Mouse (Mus musculus): ENCODE results near the gene Capn2.

Capn2 gene

DNA sequence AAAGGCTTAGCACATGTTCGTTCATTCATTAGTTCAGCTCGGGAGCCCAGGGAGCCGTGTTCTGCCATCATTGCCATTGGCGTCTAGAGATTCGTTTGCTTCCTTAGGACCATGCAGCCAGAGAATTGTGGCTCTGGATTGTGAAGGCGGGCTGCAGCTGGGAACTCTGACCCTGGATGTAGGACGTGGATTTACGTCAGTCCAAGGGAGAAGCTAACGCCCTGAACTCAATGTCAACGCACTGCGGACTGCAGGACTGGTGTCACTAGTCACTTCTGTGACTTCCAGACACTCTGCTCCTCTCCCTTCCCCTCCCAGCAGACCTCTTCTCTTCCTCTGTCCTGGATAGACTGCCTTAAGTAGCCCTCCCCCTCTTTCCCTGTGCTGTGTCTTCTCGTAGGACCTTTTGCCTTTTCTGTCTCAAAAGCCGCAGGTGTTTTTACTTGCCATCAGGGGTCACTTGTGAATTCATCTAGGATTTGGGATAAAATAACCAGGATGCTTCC is 9.9 kb upstream of the Capn2 start:
- in situ Hi-C loops (cut with MboI, MseI) = loop anchor here (10.0 to 25.0 kb wide), 2 partner anchors 383 to 640 kb away; no protein-coding TSS in a partner anchor

DNA sequence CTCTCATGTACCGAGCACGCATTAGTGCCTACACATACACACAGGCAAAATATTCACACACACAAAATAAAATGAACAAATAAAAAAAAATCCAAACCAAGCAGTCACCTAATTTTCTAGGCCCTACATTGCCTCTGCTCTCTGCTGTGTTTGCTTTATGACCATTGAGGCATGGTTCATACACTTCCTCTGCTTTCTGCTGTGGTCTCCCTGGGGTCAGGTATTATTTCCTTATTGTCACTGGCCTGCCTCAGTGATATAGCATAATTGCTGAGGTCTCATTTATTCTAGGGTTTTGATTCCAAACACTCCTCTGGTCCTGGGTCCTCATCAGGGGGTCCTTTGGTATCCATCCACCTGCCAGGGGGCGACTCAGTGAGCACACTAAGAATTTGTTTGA is 8.2 kb upstream of the Capn2 start:
- in situ Hi-C loops (cut with MboI, MseI) = loop anchor here (10.0 to 25.0 kb wide), 2 partner anchors 381 to 638 kb away; no protein-coding TSS in a partner anchor

DNA sequence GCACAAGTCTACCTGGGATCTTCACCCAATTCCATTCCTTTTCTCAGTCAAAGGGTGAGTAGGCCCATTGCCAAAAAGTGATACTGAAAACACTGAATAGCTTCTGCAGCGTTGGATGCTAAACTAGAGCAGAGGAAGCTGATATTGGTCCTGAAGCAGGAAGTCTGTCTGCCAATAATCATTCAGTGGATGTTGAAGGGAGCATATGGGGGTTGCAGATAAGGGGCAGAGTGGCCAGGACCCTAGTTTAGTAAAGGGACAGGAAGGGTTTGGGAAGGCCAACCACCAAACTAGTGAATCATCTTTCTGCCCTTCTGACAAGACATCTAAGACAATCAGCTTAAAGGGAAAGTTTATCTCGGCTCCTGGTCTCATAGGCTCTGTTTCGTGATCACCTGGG is 6.3 kb upstream of the Capn2 start:
- in situ Hi-C loops (cut with MboI, MseI) = loop anchor here (10.0 to 25.0 kb wide), 2 partner anchors 379 to 1286 kb away; no protein-coding TSS in a partner anchor

DNA sequence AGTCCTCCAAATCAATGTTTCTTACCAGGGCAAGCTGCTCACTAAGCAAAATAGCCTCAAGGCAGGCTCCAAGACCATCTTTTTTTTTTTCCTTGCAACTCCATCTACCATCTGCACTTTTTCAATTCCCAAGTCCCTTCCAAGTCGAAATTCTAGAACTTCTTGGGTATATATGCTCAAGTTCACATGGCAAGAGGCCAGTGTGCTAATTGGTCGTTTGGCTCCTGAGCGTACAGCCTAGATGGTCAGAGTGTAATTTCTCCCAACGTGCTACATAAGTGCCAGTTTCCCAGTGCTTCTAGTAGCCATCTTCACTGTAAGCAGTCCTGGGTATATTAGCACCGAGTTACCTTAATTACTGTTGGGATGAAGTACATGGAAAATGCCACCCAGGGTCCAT is 5.6 kb upstream of the Capn2 start:
- in situ Hi-C loops (cut with MboI, MseI) = loop anchor here (10.0 to 25.0 kb wide), 2 partner anchors 378 to 1286 kb away; no protein-coding TSS in a partner anchor

DNA sequence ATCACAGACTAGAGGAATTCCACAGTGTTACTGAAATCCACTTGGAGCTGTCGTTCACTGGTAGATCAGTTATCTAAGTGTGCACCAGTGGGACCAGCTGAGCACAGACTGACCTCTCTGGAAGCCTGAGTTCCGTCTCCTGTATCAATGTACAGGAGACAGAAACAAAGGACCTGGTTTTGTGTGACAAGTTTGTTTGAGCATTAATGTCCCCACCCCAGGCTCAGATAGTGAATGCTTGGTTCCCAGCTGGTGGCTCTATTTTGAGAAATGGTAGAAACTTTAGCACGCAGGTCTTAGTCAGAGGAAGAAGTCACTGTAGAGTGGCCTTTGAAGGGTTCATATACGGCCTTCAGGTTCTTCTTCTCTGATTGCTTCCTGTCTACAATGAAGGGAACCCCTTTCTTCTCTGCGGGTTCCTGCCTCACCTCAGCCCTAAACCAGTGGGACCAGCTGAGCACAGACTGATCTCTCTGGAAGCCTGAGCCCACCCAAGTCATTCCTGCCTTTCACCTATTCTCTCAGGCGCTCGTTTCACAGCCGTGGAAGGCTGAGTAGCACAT is 3.6 kb upstream of the Capn2 start:
- in situ Hi-C loops (cut with MboI, MseI) = loop anchor here (10.0 to 25.0 kb wide), 2 partner anchors 376 to 1284 kb away; no protein-coding TSS in a partner anchor

DNA sequence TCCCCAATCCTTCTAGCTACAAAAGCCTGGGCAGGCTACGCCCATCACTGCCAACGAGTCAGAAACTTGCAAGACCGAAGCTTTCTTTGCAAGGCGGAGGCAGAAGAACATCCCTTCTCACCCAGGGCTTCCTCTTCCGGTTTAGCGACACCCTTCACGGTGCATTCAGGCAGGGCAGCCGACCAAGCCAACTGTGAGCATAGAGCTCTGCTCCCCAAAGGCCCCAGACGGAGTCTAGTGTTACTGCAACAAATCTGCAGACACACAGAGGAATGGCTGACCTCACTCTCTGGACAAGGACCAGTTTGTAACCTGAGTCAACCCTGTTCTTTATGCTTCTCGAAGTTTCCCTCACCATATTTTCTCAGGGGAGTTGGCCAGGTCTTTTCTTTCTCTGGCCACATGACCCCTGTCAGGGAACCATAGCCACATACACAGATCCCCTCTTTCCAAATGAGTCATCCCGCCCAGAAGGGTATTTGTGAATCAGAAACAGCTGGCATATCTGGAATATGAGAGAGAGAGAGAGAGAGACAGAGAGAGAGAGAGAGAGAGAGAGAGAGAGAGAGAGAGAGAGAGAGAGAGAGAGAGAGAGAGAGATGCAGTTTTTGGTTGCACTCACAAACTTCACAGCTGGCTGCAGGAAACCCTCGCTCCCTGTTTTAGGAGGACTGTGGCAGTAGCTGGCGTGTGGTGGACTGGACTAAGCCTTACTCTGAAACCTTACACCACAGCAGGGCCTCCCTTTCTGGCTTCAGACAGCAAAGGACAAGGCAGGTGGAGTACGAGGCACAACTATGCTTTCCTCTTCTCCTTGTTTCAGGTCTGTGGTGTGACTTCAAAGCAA is 2.9 kb upstream of the Capn2 start:
- in situ Hi-C loops (cut with MboI, MseI) = loop anchor here (10.0 to 25.0 kb wide), 2 partner anchors 376 to 1283 kb away; no protein-coding TSS in a partner anchor

DNA sequence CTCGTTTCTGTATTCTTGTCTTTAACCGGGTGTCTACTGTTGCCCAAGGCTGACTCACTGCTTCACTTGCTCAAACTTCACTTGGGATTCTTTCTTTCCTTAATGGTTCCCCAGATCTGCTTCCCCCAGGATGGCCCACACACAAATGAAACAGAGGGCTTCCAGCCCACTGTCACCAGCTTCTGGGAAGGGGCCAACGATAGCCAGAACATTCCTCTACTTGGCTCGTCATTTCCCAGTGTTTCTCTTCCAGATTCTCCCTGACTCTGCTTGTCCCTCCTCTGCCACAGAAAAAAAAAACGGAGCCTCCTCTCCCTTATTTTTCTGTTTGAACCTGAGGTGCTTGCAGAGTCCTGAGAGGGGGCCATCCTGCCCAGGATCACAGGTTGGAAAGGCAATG is 1.9 kb upstream of the Capn2 start:
- in situ Hi-C loops (cut with MboI, MseI) = loop anchor here (25.0 kb wide), 1 partner anchor 1282 kb away; no protein-coding TSS in a partner anchor

DNA sequence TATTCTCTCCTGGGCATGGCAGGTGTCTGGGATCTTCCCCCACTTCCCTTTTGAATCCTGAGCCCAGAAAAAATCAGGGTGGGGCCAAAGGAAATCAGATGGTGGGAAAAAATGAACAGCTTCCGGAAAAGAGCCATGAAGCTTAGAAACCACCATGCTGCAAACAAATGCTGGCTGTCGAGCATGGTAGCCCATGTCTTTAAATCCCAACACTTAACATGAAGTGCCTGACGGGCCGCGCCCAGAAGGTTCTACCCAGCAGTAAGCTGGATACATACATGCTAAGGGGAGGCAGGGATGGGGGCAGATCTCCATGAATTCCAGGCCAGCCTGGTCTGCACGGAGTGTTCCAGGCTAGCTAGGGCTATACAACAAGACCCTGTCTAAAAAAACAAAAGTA is 1.4 kb upstream of the Capn2 start:
- in situ Hi-C loops (cut with MboI, MseI) = loop anchor here (25.0 kb wide), 1 partner anchor 1282 kb away; no protein-coding TSS in a partner anchor

DNA sequence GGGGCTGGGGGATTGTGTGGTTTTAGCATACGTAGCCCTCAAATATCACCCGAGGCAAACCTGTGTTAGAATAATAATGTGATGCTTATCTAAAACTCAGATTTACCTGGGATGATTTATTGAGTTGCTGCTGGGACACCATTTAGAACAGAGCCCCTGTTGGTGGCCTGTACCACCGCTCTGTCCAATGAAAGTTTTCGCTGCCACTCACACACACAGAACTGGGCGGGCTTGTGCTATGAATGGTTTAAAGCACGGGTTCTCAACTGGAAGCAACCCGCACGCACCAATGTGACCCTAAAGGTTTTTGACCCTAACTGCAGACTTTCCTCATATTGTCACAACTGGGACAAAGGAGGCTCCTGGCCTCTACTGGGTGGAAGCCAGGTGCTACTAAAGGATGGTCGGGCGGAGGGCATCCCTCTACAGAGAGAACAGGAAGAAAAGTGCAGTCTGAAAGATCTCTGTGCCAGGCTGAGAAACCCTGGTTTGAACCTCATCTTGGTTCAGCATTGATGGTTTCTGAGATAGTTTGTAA is 804 bp upstream of the Capn2 start:
- in situ Hi-C loops (cut with MboI, MseI) = loop anchor here (25.0 kb wide), 1 partner anchor 1281 kb away; no protein-coding TSS in a partner anchor

DNA sequence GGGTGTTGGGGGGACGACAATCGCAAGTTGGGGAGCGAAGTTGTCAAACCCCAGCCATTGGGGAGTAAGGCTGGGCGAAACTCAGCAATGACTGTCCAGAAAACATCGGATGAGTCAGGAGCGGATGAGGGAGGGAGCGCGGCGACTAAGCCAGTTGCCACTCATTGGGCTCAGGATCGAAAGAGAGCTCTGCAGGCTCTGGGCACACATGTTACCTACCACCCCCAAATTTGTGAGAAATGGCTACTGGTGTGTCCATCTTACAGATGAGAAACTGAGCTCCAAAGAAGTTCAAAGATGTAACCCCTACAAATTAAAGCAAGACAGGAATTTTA is 236 bp upstream of the Capn2 start:
- in situ Hi-C loops (cut with MboI, MseI) = loop anchor here (25.0 kb wide), 1 partner anchor 1280 kb away; no protein-coding TSS in a partner anchor

DNA sequence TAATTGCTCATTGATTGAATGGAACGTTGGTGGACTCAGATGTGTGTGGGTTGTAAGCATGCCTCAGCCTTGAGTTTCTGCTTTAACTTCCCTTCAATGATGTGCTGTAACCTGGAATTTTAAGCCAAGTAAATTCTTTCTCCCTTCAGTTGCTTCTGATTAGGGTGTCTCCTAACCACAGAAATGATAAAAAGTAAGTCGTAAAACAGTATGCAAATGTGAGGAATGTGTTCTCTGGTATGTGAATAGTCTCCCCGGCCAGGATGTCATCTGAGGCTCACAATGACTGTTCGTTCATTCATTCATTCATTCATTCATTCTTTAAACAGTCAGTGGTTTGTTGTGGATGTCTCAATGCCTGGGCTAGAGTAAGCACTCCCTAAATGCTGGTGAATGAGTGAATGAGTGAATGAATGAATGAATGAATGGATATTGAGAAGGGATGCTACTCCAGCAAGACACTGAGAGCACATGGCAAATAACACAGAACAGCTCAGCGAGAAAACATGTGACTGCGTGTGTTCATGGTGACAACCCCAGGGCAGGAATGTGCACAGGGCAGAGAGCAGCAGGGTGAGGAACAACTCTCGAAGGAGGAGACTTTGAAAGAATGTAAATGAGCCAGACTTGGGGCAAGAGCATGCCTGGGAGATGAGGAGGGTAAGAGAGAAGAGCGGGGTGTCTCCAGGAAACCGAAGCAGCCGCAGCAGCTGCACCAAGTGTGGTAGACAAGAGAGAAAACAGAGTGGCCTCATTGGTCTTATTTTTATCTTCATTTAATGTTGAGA is 2.4 kb downstream of the Capn2 start:
- in situ Hi-C loops (cut with MboI, MseI) = loop anchor here (25.0 kb wide), 1 partner anchor 1278 kb away; no protein-coding TSS in a partner anchor

DNA sequence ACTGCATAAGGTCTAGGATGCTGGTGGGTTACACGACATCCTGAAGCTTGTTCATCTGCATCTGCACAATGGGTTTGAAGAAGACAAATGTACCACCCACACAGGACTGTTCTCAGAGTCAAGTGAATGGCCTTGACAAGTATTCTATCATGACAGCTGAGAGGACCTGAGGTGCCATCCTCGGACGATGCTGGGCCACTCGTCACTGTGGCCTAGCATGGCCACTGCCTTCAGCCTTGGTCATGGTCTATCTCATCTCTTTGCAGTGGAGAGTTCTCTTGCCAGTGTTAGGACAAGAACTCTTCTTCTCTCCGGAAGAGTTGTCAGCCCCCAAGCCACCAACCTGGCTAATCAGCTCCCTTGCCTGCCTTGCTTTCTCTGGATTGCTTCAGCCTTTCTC is 3.7 kb downstream of the Capn2 start:
- in situ Hi-C loops (cut with MboI, MseI) = loop anchor here (25.0 kb wide), 1 partner anchor 1276 kb away; no protein-coding TSS in a partner anchor

DNA sequence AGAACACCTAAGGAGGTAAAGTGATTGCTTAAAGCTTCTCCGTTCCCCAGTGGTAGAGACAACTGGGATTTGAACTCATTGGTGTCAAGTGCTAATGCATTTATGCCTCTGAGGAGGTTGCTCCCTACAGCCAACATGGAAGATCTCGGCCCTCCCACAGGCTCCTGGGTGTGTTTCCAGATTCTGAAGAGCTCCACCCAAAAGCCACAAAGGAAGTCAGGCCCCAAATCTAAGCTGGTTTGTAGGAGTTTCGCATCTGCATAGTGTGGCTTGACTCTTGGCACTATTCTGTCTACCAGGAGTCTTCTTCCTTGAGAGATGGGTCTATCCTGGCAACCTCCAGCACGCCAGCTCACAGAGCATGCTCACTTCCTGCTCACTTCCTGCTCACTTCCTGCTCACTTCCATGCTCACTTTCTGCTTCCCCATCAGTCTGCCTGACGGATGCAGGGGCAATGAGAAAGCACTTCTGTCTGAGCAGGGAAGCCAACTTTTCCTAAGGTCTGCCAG is 4.5 kb downstream of the Capn2 start:
- in situ Hi-C loops (cut with MboI, MseI) = loop anchor here (25.0 kb wide), 1 partner anchor 1276 kb away; no protein-coding TSS in a partner anchor

DNA sequence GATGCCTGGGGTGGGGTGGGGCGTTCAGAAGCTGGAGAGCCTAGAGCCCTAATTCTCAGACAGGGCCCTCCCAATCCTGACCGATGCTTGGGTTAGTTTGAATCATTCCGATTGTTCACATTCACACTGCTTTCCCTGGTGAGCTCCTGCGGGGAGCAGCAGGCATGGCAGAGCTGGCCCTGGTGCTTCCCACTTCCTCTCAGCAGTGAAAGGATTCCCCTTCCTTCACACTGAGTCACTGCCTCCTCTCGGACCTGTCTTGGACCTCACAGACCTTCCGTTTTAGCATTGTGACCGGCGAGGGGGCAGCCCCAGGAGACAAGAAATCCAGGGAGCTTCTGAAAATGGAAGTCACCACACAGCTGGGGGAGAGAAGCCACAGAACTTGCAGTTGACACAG is 5.6 kb downstream of the Capn2 start:
- in situ Hi-C loops (cut with MboI, MseI) = loop anchor here (25.0 kb wide), 1 partner anchor 1274 kb away; no protein-coding TSS in a partner anchor

DNA sequence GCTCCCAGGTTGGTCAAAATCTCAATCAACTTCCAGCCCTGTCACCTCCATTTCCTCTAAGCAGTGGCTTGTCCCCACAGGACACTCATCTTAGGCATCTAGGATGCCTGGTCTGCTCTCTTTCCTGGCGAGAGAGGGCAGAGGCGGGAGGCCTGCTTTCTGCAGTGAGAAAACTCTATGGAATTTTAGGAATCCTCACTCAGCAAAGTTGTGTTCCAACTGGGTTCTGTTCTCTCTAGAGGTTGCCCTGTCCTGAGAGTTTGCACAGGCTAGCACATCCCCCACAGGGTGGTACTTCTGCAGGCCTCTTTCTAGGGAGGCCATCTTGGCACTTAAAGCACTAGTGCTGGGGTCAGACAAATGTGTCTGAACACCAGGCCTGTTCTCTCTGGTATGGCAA is 6.3 kb downstream of the Capn2 start:
- in situ Hi-C loops (cut with MboI, MseI) = loop anchor here (25.0 kb wide), 1 partner anchor 1274 kb away; no protein-coding TSS in a partner anchor

DNA sequence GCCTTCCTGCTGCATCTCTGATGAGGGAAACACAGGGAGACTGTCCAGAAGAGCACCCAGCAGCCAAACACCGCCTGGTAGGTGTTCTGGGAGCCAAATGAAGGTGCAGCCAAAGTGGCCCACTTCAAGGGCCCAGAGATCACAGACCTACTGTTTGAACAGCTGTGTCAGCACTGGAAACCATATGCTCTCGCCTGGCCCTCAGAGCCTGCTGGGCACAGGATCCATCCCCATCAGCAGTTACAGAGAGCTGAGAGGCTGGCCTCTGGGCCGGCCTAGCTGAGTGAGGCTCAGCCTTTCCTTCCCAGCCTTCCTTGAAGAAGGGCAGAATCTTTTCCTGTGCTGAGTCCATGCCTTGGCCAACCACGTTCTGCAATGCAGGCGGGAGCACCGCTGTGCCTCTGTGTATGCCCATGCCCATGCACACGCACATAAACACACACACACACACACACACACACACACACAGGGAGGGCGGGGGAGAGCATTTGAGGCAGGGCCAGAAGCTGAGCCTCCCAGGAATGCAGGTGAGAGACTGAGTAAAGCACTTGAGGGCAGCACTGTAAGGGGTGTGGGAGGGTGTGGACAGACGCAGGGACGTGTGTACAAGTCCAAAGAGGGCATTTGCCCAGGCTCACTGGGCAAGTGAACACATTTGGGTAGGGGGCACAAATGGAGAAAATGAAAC is 8.2 kb downstream of the Capn2 start:
- in situ Hi-C loops (cut with MboI, MseI) = loop anchor here (25.0 kb wide), 1 partner anchor 1272 kb away; no protein-coding TSS in a partner anchor

DNA sequence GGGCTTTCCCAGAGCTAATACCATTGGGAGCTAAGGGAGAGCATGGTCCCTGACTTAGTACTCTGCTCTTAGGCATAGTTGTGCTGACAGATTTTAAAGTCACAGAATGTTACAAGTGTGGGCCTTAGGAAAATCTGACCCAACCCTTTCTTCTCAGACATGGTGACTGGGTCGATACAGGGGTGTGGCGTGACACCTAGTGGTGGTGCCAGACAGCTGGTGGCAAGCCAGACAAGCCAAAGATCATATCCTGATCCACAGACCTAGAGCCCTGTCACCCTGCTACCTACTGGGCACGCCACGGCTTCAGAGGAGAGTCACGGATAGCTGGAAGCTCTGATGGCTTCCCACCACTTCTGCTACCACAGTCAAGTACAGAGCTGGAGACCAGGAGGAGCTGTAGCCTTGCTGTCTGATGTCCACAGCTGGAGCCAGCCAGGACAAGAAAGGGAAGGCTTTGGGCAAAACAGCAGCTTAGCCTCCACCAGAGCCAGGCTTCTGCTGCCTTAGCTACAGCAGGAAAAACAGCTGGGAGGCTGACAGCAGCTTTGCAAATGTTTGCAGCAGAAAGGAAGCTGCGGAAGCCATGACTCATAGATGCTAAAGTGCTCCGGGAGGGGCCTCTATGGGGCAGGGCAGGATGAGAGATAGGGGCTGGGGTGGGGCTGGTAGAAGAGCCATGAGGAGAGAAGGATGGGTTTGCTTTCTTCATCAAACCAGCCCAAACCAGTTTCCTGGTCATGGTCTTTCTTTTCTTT is 11.0 kb downstream of the Capn2 start:
- in situ Hi-C loops (cut with MboI, MseI) = loop anchor here (25.0 kb wide), 1 partner anchor 1269 kb away; no protein-coding TSS in a partner anchor

DNA sequence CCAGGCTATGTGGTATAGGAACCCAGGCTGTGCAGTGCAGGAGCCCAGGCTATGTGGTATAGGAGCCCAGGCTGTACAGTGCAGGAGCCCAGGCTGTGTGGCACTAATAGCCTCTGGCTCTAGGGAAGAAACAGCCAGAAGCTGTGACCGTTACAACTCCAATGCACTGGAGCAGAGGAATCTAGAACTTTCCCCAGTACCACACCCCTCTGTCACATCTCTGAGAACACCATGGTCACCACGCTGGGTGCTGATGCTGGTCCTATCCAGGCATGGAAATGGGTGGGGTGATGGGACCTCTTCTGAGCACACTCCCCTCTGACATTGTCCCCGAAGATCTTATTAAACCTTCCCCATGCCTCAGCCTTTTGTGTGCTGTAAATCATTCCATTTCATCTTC is 12.1 kb downstream of the Capn2 start:
- in situ Hi-C loops (cut with MboI, MseI) = loop anchor here (25.0 kb wide), 1 partner anchor 1268 kb away; no protein-coding TSS in a partner anchor

DNA sequence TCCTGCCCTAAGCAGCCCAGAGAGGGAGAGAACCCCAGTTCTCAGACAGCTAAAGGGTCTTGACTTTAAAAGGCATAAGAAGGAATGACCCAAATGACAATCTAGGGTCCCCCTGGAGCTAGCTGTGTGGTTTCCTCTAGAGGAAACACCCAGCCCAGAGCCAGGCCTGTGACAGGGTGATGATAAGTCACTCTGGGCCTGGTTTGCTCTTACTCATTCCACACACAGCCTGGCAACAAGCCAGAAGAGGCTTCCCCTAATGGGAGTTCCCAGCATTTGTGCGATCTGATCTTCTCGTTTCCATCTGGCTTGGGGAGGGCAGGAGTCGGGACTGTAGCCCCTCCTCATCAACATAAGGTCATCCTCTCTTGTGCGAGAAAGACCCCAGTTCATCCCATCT is 13.2 kb downstream of the Capn2 start:
- in situ Hi-C loops (cut with MboI, MseI) = loop anchor here (25.0 kb wide), 1 partner anchor 1267 kb away; no protein-coding TSS in a partner anchor
